Mouse (Mus musculus) CH12.LX (cell line): Measurements from ENCODE around the gene Fopnl. TPM values are rescaled to one million over a fixed set of nuclear protein-coding genes. Genes with fewer than 3 reads are reported as not detected.

Source experiments
- DNase-seq: peaks from one replicate; pipeline ENCODE4 v3.0.0-alpha.2; 2013; ENCODE audit errors: extremely low read depth
- H3K27ac ChIP-seq: 2 replicates; pipeline ENCODE4 v1.5.1; 2012; ENCODE audit warnings: low read depth, mild to moderate bottlenecking, control low read depth, moderate library complexity; ENCODE audit not compliant: insufficient read depth
- H3K27me3 ChIP-seq: replicated peaks from 2 replicates; pipeline ENCODE3; 2012; ENCODE audit warnings: inconsistent platforms
- H3K36me3 ChIP-seq, 2 experiments: replicated peaks in 1 of 2; 2 replicates each; pipeline versions ENCODE3 to v1.6.1; 2012; ENCODE audit warnings: inconsistent platforms in 1 of 2, low read length in 1 of 2, mild to moderate bottlenecking in 1 of 2, mixed read lengths in 1 of 2, moderate library complexity in 1 of 2; ENCODE audit not compliant: control insufficient read depth in 1 of 2, insufficient read depth in 1 of 2
- H3K4me1 ChIP-seq, 2 experiments: 2 replicates each; pipeline ENCODE4 v1.6.1; 2012; ENCODE audit warnings: inconsistent platforms in 1 of 2, moderate library complexity in 1 of 2; ENCODE audit not compliant: insufficient read depth in 2 of 2, control insufficient read depth in 1 of 2
- H3K4me2 ChIP-seq: 2 replicates; pipeline ENCODE4 v1.6.1; 2012; ENCODE audit warnings: low read depth, mild to moderate bottlenecking, control low read depth; ENCODE audit not compliant: poor library complexity, insufficient read depth, severe bottlenecking
- H3K4me3 ChIP-seq, 3 experiments: fragments of 150-350 bp in 1 of 3; sonication (generic) in 1 of 3; replicated peaks in 1 of 3; 2 replicates each; pipeline versions ENCODE3 to v1.5.1; 2011 to 2012; ENCODE audit warnings: low read depth in 2 of 3, low read length in 2 of 3, mild to moderate bottlenecking in 2 of 3, moderate library complexity in 2 of 3, control low read depth in 1 of 3, improper control_type of control experiment in 1 of 3, inconsistent platforms in 1 of 3, mixed read lengths in 1 of 3; ENCODE audit not compliant: poor library complexity in 1 of 3
- H3K79me2 ChIP-seq: replicated peaks from 2 replicates; pipeline ENCODE4 v1.6.1; 2012; ENCODE audit warnings: mild to moderate bottlenecking, moderate library complexity; ENCODE audit not compliant: control insufficient read depth, poor library complexity, insufficient read depth, severe bottlenecking; ENCODE audit errors: extremely low read depth
- H3K9ac ChIP-seq: 2 replicates; pipeline ENCODE4 v1.6.1; 2012; ENCODE audit warnings: low read depth, mild to moderate bottlenecking, control low read depth, moderate library complexity; ENCODE audit not compliant: insufficient read depth
- H3K9me3 ChIP-seq: replicated peaks from 2 replicates; pipeline ENCODE3; 2012; ENCODE audit warnings: low read length, inconsistent platforms, mixed read lengths
- BHLHE40 ChIP-seq: IDR thresholded peaks from 2 replicates; pipeline ENCODE4 v1.6.1; 2011; ENCODE audit warnings: mild to moderate bottlenecking, low read depth, low read length, improper control_type of control experiment
- CTCF ChIP-seq, 2 experiments: IDR thresholded peaks in 1 of 2; conservative IDR thresholded peaks in 1 of 2; 2 replicates each; pipeline ENCODE4 v1.5.1; 2011 to 2012; ENCODE audit warnings: low read depth in 2 of 2, low read length in 2 of 2, improper control_type of control experiment in 1 of 2, inconsistent platforms in 1 of 2, mild to moderate bottlenecking in 1 of 2, moderate library complexity in 1 of 2
- ELF1 ChIP-seq: IDR thresholded peaks from 2 replicates; pipeline ENCODE4 v1.6.1; 2014; ENCODE audit warnings: low read depth, mild to moderate bottlenecking, inconsistent platforms, low read length, improper control_type of control experiment
- EP300 ChIP-seq: IDR thresholded peaks from 2 replicates; pipeline ENCODE4 v1.6.1; 2011; ENCODE audit warnings: low read length, improper control_type of control experiment
- GABPA ChIP-seq: IDR thresholded peaks from 2 replicates; pipeline ENCODE4 v1.6.1; 2012; ENCODE audit warnings: low read depth, low read length, improper control_type of control experiment, inconsistent platforms; ENCODE audit not compliant: insufficient replicate concordance
- HCFC1 ChIP-seq: IDR thresholded peaks from 2 replicates; pipeline ENCODE4 v1.6.1; 2012; ENCODE audit warnings: low read depth, mild to moderate bottlenecking, inconsistent platforms, low read length, improper control_type of control experiment
- JUND ChIP-seq: conservative IDR thresholded peaks from 2 replicates; pipeline ENCODE4 v1.6.1; 2011; ENCODE audit warnings: low read depth, low read length, improper control_type of control experiment
- MAFK ChIP-seq: IDR thresholded peaks from 2 replicates; pipeline ENCODE4 v1.6.1; 2011; ENCODE audit warnings: low read length, improper control_type of control experiment; ENCODE audit not compliant: insufficient replicate concordance
- MAX ChIP-seq: IDR thresholded peaks from 2 replicates; pipeline ENCODE4 v1.6.1; 2011; ENCODE audit warnings: low read length, improper control_type of control experiment
- MEF2A ChIP-seq: IDR thresholded peaks from 2 replicates; pipeline ENCODE4 v1.6.1; 2014; ENCODE audit warnings: low read depth, mild to moderate bottlenecking, inconsistent platforms, low read length, improper control_type of control experiment, borderline replicate concordance
- MXI1 ChIP-seq: IDR thresholded peaks from 2 replicates; pipeline ENCODE4 v1.6.1; 2011; ENCODE audit warnings: mild to moderate bottlenecking, low read depth, low read length, improper control_type of control experiment
- MYC ChIP-seq: IDR thresholded peaks from 2 replicates; pipeline ENCODE4 v1.6.1; 2011; ENCODE audit warnings: low read depth, mild to moderate bottlenecking, improper control_type of control experiment, low read length
- POLR2A ChIP-seq: IDR thresholded peaks from 2 replicates; pipeline ENCODE4 v1.6.1; 2011; ENCODE audit warnings: low read depth, mild to moderate bottlenecking, improper control_type of control experiment, low read length
- RCOR1 ChIP-seq: conservative IDR thresholded peaks from 2 replicates; pipeline ENCODE4 v1.6.1; 2012; ENCODE audit warnings: low read depth, mild to moderate bottlenecking, inconsistent platforms, low read length, improper control_type of control experiment
- TCF12 ChIP-seq: IDR thresholded peaks from 2 replicates; pipeline ENCODE4 v1.6.1; 2014; ENCODE audit warnings: low read depth, mild to moderate bottlenecking, inconsistent platforms, low read length, improper control_type of control experiment
- UBTF ChIP-seq: IDR thresholded peaks from 2 replicates; pipeline ENCODE4 v1.6.1; 2012; ENCODE audit warnings: low read depth, mild to moderate bottlenecking, inconsistent platforms, low read length, improper control_type of control experiment, moderate library complexity
- ZKSCAN1 ChIP-seq: IDR thresholded peaks from 2 replicates; pipeline ENCODE4 v1.6.1; 2012; ENCODE audit warnings: low read depth, inconsistent platforms, low read length, improper control_type of control experiment, borderline replicate concordance
- ZMIZ1 ChIP-seq: IDR thresholded peaks from 2 replicates; pipeline ENCODE4 v1.6.1; 2012; ENCODE audit warnings: low read depth, mild to moderate bottlenecking, inconsistent platforms, low read length, improper control_type of control experiment
- ZNF384 ChIP-seq: IDR thresholded peaks from 2 replicates; pipeline ENCODE4 v1.6.1; 2012; ENCODE audit warnings: low read depth, low read length, improper control_type of control experiment, inconsistent platforms
- dilution Hi-C: fragments of 300-500 bp; cut with MboI; formaldehyde crosslinking; loops from 2 replicates; pipeline ENCODE4 v1.14.3; 2020; ENCODE audit warnings: low sequenced_read_pairs; ENCODE audit not compliant: extremely low pct_unique_long_range_greater_than_20kb, extremely low pct_ligation_motif_present
- in situ Hi-C: fragments of 300-500 bp; cut with MboI; formaldehyde crosslinking; loops from 3 replicates; pipeline ENCODE4 v1.14.3; 2019; ENCODE audit warnings: low sequenced_read_pairs, low pct_ligation_motif_present, low pct_unique_long_range_greater_than_20kb, mixed read lengths
- polyA plus RNA-seq: library from polyadenylated mRNA; unstranded; fragments of >175 nt; gene quantifications from 2 replicates; pipeline ENCODE4 v1.2.1, GENCODE M21; 2012; ENCODE audit warnings: low read depth; ENCODE audit not compliant: insufficient read length
- total RNA-seq, 2 experiments: library from RNA; depleted of rRNA; stranded (reverse); fragments of 300-350 nt in 1 of 2; fragments of >200 nt in 1 of 2; gene quantifications; 2 replicates each; pipeline ENCODE4 v1.2.3; 2012 to 2014

The Fopnl gene
- total and polyA plus RNA-seq, 3 experiments = 32.8 to 153 (median 56.8) TPM

DNA sequence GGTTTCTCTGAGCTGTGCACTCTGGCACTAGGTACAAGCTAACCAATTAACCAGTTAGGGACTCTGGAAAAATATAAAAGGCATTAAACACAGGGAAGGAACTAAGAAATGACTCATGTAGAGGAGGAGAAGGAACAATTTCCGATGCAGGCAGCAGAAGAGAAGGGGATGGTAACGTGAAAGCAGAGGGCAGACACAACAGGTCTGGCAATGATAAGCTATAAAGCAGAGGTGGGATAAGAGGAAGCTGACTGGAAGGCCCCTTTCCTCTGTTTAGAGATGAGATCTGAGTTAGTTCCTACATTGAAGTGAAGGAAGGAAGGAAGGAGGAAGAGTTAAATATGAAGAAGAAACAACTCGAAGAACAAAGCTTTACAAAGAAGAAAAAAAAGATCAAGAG, 7.4 kb downstream of the Fopnl start:
- Histone ChIP-seq H3K79me2 (peaks cover 6% of the 10 kb centered on the region; the same call in 1 of the 2 replicates), H3K4me2 (no peak overlapping the region), H3K9ac (no peak overlapping the region), H3K9me3 (no peaks in the 10 kb centered on the region), H3K36me3 (peaks cover 37 to 86% of the 10 kb centered on the region in 2 experiments), H3K4me3 (no peak overlapping the region), H3K27ac (no peak overlapping the region), H3K27me3 (no peaks in the 10 kb centered on the region), H3K4me1 (peaks cover 4 to 19% of the 10 kb centered on the region in 2 experiments; a peak in 2 of 4 replicates)
- TF ChIP-seq MXI1 (no peak), GABPA (no peak), ZMIZ1 (no peak), ZKSCAN1 (no peak), MAFK (no peak), POLR2A (no peak), ELF1 (no peak), MAX (no peak)
- dilution Hi-C loops = no loop called here
- in situ Hi-C loops = no loop called here
- DNase-seq = no peak

DNA sequence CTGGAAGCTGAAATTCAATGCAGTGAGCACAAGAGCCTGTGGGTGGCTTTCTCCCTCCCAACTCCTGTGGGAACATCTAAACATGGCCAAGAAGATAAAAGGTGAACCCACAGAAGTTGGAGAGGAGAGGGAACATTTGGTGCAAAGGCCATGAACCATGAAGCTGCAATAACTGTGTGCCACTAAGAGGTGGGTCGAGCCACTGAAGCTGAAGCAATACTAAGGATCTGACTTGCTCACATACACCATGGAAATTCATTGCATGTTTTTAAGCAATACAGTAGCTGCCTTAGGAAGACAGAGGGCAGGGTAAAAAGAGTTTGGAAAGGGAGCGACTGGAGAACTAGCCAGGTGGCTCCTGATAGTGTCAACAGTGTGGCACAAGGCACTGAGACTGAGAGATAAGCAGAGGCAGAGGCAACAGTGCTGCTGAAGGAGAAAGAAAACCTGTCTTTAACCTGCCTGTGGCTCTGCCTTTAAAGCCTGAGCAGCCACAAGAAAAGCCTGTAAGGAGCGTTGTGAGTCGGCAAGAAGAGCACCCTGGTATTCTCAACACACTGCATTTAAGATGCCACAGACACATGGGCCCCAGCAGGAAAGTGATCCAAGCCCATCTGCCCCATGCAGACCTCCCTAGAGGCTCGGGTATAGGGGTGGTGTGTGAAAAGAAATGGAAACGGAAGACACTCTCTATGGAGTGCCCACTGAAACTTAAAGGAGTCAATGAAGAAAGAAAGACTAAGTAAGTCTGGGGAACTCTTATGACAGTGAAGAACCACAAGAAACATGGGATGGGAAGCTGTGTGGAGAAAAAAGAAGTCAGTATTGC, 8.7 kb downstream of the Fopnl start:
- TF ChIP-seq MEF2A = no peak
- TF ChIP-seq JUND = no peak
- TF ChIP-seq UBTF = no peak
- no peak for TF ChIP-seq RCOR1
- no peak for TF ChIP-seq CTCF (conservative IDR thresholded peaks at IDR 0.05 in 1 of 2, IDR thresholded peaks at IDR 0.05 in 1 of 2; ENCODE audit: low read depth in 2 of 2, low read length in 2 of 2)
- no peak for TF ChIP-seq EP300
- no peak for TF ChIP-seq ZNF384
- TF ChIP-seq TCF12 = no peak
- TF ChIP-seq ZMIZ1 = no peak
- no peak for TF ChIP-seq MXI1
- no peak for TF ChIP-seq MYC
- no peak for TF ChIP-seq HCFC1
- no peak for TF ChIP-seq BHLHE40
- peaks cover 39 to 85% of the 10 kb centered on the region in 2 experiments for H3K36me3 ChIP-seq
- peaks cover 0 to 19% of the 10 kb centered on the region in 2 experiments; a peak in 2 of 4 replicates for H3K4me1 ChIP-seq
- H3K79me2 ChIP-seq = no peaks in the 10 kb centered on the region
- in situ Hi-C loops (no loop called here), dilution Hi-C loops (no loop called here)
- H3K27ac ChIP-seq = no peak overlapping the region
- no peak overlapping the region for H3K4me2 ChIP-seq
- H3K27me3 ChIP-seq = no peaks in the 10 kb centered on the region
- H3K4me3 ChIP-seq = no peak overlapping the region
- H3K9me3 ChIP-seq = no peaks in the 10 kb centered on the region
- no peak for DNase-seq
- no peak overlapping the region for H3K9ac ChIP-seq
